Mouse (Mus musculus): ENCODE results near the gene Cd209d. TPM values are rescaled to one million over a fixed set of nuclear protein-coding genes. Genes with fewer than 3 reads are reported as not detected.
"Not testable (repeated sequence)": the region's sequence is repeated elsewhere in the genome, so short reads cannot be mapped to it uniquely, and the experiment has no call there.

Cd209d gene
- not detected in 2 replicates for polyA plus RNA-seq (2016; fragmentation: Nextera tagmentation; extraction: Ambion mirVana)

GRCm38 (mm10) chr8:3878455-3878854 is at the start of gene Cd209d:
Gene Cd209d (minus strand): TSS chr8:3878555.
- no peak within 1 kb of the TSS for H3K27ac ChIP-seq
- no peaks in the 10 kb centered on the region for H3K27me3 ChIP-seq (ENCODE audit: insufficient read depth, poor library complexity, severe bottlenecking)
- no peaks in the 10 kb centered on the region for H3K36me3 ChIP-seq
- peaks cover 12% of the 10 kb centered on the region; the same call in 1 of the 2 replicates for H3K9me3 ChIP-seq
- H3K4me1 ChIP-seq, result no peaks in the 10 kb centered on the region
- no peak within 1 kb of the TSS for H3K4me3 ChIP-seq
- WGBS, result 69% methylated on average over 4 of the region's 4 CpGs
- no peak for DNase-seq (ENCODE audit: low spot score)

- Histone ChIP-seq H3K36me3 (no peaks in the 10 kb centered on the region), H3K9me3 (0 out of 2 replicates have a peak, but pooled peaks cover 6% of the 10 kb centered on the region), H3K27me3 (ENCODE audit: insufficient read depth, poor library complexity, severe bottlenecking) (no peaks in the 10 kb centered on the region), H3K4me3 (no peak within 1 kb of the TSS), H3K27ac (no peak within 1 kb of the TSS), H3K4me1 (no peaks in the 10 kb centered on the region)
- 86% methylated on average over 3 of the region's 3 CpGs for WGBS
- DNase-seq (ENCODE audit: low spot score), result no peak
Observed at GRCm38 (mm10) chr8:3926744-3927143, 48.4 kb upstream of the Cd209d start, which contains the start of gene Cd209b. Gene Cd209b (minus strand): TSS chr8:3926844.

- no peaks in the 10 kb centered on the region for H3K36me3 ChIP-seq
- H3K9me3 ChIP-seq, result peaks cover 12% of the 10 kb centered on the region; the same call in 1 of the 2 replicates
- no peak for DNase-seq (ENCODE audit: low spot score)
- H3K4me3 ChIP-seq, result no peak overlapping the region
- H3K4me1 ChIP-seq, result no peaks in the 10 kb centered on the region
- WGBS, result 74% methylated on average over 2 of the region's 2 CpGs
- no peaks in the 10 kb centered on the region for H3K27me3 ChIP-seq (ENCODE audit: insufficient read depth, poor library complexity, severe bottlenecking)
- no peak overlapping the region for H3K27ac ChIP-seq
Observed at GRCm38 (mm10) chr8:3876121-3876520, 2.2 kb downstream of the Cd209d start.

GRCm38 (mm10) chr8:3862736-3863135 is 15.6 kb downstream of the Cd209d start:
- not testable (repeated sequence) for H3K4me1 ChIP-seq; DNase-seq (ENCODE audit: low spot score); H3K36me3 ChIP-seq; H3K4me3 ChIP-seq; H3K9me3 ChIP-seq; H3K27ac ChIP-seq; H3K27me3 ChIP-seq (ENCODE audit: insufficient read depth, poor library complexity, severe bottlenecking)

- Histone ChIP-seq H3K27ac (no peak within 1 kb of the TSS), H3K4me3 (no peak within 1 kb of the TSS), H3K4me1 (no peaks in the 10 kb centered on the region), H3K27me3 (ENCODE audit: insufficient read depth, poor library complexity, severe bottlenecking) (no peaks in the 10 kb centered on the region), H3K36me3 (no peaks in the 10 kb centered on the region), H3K9me3 (no peaks in the 10 kb centered on the region)
- WGBS, result 52% methylated on average over 2 of the region's 2 CpGs
- DNase-seq (ENCODE audit: low spot score), result no peak
Observed at GRCm38 (mm10) chr8:3854209-3854608, 24.1 kb downstream of the Cd209d start, which contains the start of gene Cd209e. Gene Cd209e (minus strand): TSS chr8:3854309.

Other genes starting within 250 kb of the Cd209d start
- gene Stxbp2, start 247.6 kb downstream of the Cd209d start, polyA plus RNA-seq (2016; fragmentation: Nextera tagmentation; extraction: Ambion mirVana), result 79.1 and 81.4 TPM in 2 replicates
- 0.15 TPM in 1 of 2 replicates, not detected in the other for gene Retn, start 222.8 kb downstream of the Cd209d start, polyA plus RNA-seq (2016; fragmentation: Nextera tagmentation; extraction: Ambion mirVana)
- gene Mcemp1, start 212.8 kb downstream of the Cd209d start, polyA plus RNA-seq (2016; fragmentation: Nextera tagmentation; extraction: Ambion mirVana), result 0.11 TPM in 1 of 2 replicates, not detected in the other
- 10.4 and 15.1 TPM in 2 replicates for gene Fcor, start 206.2 kb downstream of the Cd209d start, polyA plus RNA-seq (2016; fragmentation: Nextera tagmentation; extraction: Ambion mirVana)
- gene Trappc5, start 202.3 kb downstream of the Cd209d start, polyA plus RNA-seq (2016; fragmentation: Nextera tagmentation; extraction: Ambion mirVana), result 39.3 and 39.5 TPM in 2 replicates
- gene Fcer2a, start 184.4 kb downstream of the Cd209d start, polyA plus RNA-seq (2016; fragmentation: Nextera tagmentation; extraction: Ambion mirVana), result 0.12 and 0.24 TPM in 2 replicates
- 4.3 and 7.4 TPM in 2 replicates for gene Clec4g, start 157.9 kb downstream of the Cd209d start, polyA plus RNA-seq (2016; fragmentation: Nextera tagmentation; extraction: Ambion mirVana)
- gene Cd209a, start 129.6 kb downstream of the Cd209d start, polyA plus RNA-seq (2016; fragmentation: Nextera tagmentation; extraction: Ambion mirVana), result not detected in 2 replicates
- not detected in 2 replicates for gene Cd209e, start 24.2 kb downstream of the Cd209d start, polyA plus RNA-seq (2016; fragmentation: Nextera tagmentation; extraction: Ambion mirVana)
- gene Cd209b, start 48.3 kb upstream of the Cd209d start, polyA plus RNA-seq (2016; fragmentation: Nextera tagmentation; extraction: Ambion mirVana), result not detected in 2 replicates
- 0.28 and 0.46 TPM in 2 replicates for gene Cd209c, start 76.2 kb upstream of the Cd209d start, polyA plus RNA-seq (2016; fragmentation: Nextera tagmentation; extraction: Ambion mirVana)
- gene Cd209f, start 227.3 kb upstream of the Cd209d start, polyA plus RNA-seq (2016; fragmentation: Nextera tagmentation; extraction: Ambion mirVana), result not detected in 2 replicates